Mouse (Mus musculus) intestine, postnatal 0 days (tissue): ENCODE measurements around the gene Ubn1. TPM values are rescaled to one million over a fixed set of nuclear protein-coding genes. Genes with fewer than 3 reads are reported as not detected.

Experiments
- ATAC-seq: fragments of 200-750 bp; cut with Nextera tagmentation; 2 replicates; pipeline ENCODE4 v1.8.0; 2017; ENCODE audit warnings: mild to moderate bottlenecking, moderate TSS enrichment, moderate library complexity
- H3K27ac ChIP-seq: fragments of 300-500 bp; sonication (generic); 2 replicates; pipeline ENCODE4 v1.5.1; 2014; ENCODE audit warnings: mild to moderate bottlenecking, low read depth, low read length, moderate library complexity
- H3K27me3 ChIP-seq: fragments of 300-500 bp; sonication (generic); replicated peaks from 2 replicates; pipeline ENCODE4 v1.6.1; 2014; ENCODE audit warnings: low read length, mixed read lengths; ENCODE audit not compliant: control insufficient read depth, insufficient read depth
- H3K36me3 ChIP-seq: fragments of 300-500 bp; sonication (generic); 2 replicates; pipeline ENCODE4 v1.6.1; 2014; ENCODE audit warnings: mild to moderate bottlenecking, moderate library complexity; ENCODE audit not compliant: control insufficient read depth, insufficient read depth
- H3K4me1 ChIP-seq: fragments of 300-500 bp; sonication (generic); replicated peaks from 2 replicates; pipeline ENCODE4 v1.6.1; 2014; ENCODE audit warnings: antibody characterized with exemption, low read length, mixed read lengths; ENCODE audit not compliant: control insufficient read depth, insufficient read depth
- H3K4me2 ChIP-seq: fragments of 300-500 bp; sonication (generic); replicated peaks from 2 replicates; pipeline ENCODE4 v1.6.1; 2014; ENCODE audit warnings: low read depth, mild to moderate bottlenecking, moderate library complexity
- H3K4me3 ChIP-seq: fragments of 300-500 bp; sonication (generic); 2 replicates; pipeline ENCODE4 v1.5.1; 2014; ENCODE audit warnings: low read depth, low read length
- H3K9ac ChIP-seq: fragments of 300-500 bp; sonication (generic); 2 replicates; pipeline ENCODE4 v1.6.1; 2014; ENCODE audit warnings: mild to moderate bottlenecking, low read depth, low read length
- H3K9me3 ChIP-seq: fragments of 300-500 bp; sonication (generic); 2 replicates; pipeline ENCODE4 v1.6.1; 2016; ENCODE audit warnings: mixed run types; ENCODE audit not compliant: control insufficient read depth
- CTCF ChIP-seq: sonication (generic); IDR thresholded peaks from 2 replicates; pipeline ENCODE4 v1.5.1; 2016; ENCODE audit warnings: low read depth, mild to moderate bottlenecking, control low read depth, antibody characterized with exemption, moderate library complexity
- WGBS: fragments of 180-500 bp; shearing (Covaris S2); extraction: QIAGEN DNeasy Blood & Tissue Kit; methylation state at CpG from one replicate; pipeline ENCODE4 v1.1.7; 2014; 5-methylcytosine and 5-hydroxymethylcytosine counted together
- polyA plus RNA-seq: library from polyadenylated mRNA; unstranded; fragments of >200 nt; fragmentation: Nextera tagmentation; extraction: Ambion mirVana; gene quantifications from 2 replicates; pipeline ENCODE4 v1.2.1, GENCODE M21; 2015

The Ubn1 gene
- polyA plus RNA-seq, 1 experiment from 2014 or later, result 14.7 TPM

DNA sequence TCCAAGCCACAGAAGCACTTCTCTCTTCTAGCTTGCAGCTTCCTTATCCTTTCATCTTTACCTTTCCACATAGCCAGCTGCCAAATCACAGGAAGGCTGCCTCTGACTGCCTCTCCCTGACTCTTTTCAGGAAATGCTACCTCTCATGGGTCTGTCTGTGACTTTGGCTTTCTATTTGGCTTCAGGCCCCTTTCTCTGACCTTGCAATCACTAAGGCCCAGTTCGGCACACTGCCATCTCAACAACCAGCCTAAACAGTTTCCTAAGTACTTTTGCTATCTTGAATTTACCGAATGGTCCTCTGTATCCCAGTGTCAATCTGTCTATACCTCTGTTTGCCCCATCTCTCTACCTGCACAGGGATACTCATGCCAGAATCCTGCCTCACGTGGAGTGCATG is 14.3 kb upstream of the Ubn1 start:
- peaks cover 87% of the 10 kb centered on the region for H3K36me3 ChIP-seq
- 96% methylated on average over 3 of the region's 3 CpGs for WGBS

GRCm38 (mm10) chr16:5036649-5037234 is 13.1 kb upstream of the Ubn1 start:
- H3K9me3 ChIP-seq, result no peaks in the 10 kb centered on the region
- no peak overlapping the region for H3K4me2 ChIP-seq
- 85% methylated on average over 5 of the region's 5 CpGs for WGBS
- H3K9ac ChIP-seq, result no peak overlapping the region
- no peak for ATAC-seq
- H3K27ac ChIP-seq, result no peak overlapping the region
- no peak for TF ChIP-seq CTCF
- H3K27me3 ChIP-seq, result no peaks in the 10 kb centered on the region
- no peaks in the 10 kb centered on the region for H3K4me1 ChIP-seq
- H3K36me3 ChIP-seq, result peaks cover 85% of the 10 kb centered on the region
- H3K4me3 ChIP-seq, result no peak overlapping the region

More for the DNA sequence above, 14.3 kb upstream of the Ubn1 start:
- no peaks in the 10 kb centered on the region for H3K4me1 ChIP-seq
- no peaks in the 10 kb centered on the region for H3K9me3 ChIP-seq
- no peak overlapping the region; the same call in 1 of the 2 replicates for H3K27ac ChIP-seq
- H3K4me2 ChIP-seq, result no peak overlapping the region
- ATAC-seq, result no peak
- no peak for TF ChIP-seq CTCF
- no peaks in the 10 kb centered on the region for H3K27me3 ChIP-seq
- H3K4me3 ChIP-seq, result no peak overlapping the region
- no peak overlapping the region for H3K9ac ChIP-seq

- Histone ChIP-seq H3K27me3 (no peaks in the 10 kb centered on the region), H3K4me3 (no peak overlapping the region), H3K27ac (no peak overlapping the region), H3K9me3 (no peaks in the 10 kb centered on the region), H3K36me3 (peaks cover 64% of the 10 kb centered on the region), H3K4me2 (no peak overlapping the region), H3K9ac (no peak overlapping the region), H3K4me1 (no peaks in the 10 kb centered on the region; the same call in 1 of the 2 replicates)
- ATAC-seq, result no peak
- no peak for TF ChIP-seq CTCF
- 79% methylated on average over 3 of the region's 3 CpGs for WGBS
These were observed 4.5 kb upstream of the Ubn1 start for GRCm38 (mm10) chr16:5045322-5045721.

DNA sequence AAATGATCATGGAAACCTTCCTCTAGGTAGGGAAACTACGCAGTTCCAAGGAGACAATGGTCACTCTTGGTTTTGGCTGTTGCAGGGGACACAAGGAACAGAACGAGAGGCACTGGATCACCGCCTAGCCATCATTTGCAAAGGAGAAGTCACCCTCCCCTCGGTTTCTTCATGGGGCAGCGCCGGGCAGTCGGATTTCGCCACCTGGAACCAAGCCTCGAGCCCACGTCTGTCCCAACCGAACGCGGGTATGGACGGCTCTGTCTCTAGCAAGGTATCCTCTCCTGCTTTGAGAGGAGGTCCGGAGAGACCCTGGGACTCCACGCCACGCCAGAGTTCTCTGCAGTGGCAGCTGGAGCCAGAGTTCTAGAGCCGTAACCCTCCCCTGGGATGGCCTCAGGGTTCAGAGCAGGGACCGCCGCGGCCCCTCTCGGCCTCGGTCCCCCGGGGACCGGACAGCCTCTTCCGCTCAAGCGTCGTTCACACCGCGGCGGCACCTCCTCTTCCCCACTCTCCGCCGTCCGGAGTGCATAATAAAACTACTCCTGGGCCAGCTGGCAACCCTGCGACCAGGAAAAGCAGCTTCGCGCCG is 579 bp upstream of the Ubn1 start:
- peak overlapping the region; percentile 98 for H3K27ac ChIP-seq
- peak; percentile 43 for ATAC-seq
- no peaks in the 10 kb centered on the region; the same call in 1 of the 2 replicates for H3K4me1 ChIP-seq
- H3K9ac ChIP-seq, result peak overlapping the region; percentile 97
- H3K36me3 ChIP-seq, result peaks cover 31% of the 10 kb centered on the region
- H3K27me3 ChIP-seq, result no peaks in the 10 kb centered on the region
- no peak for TF ChIP-seq CTCF
- 0% methylated on average over 38 of the region's 38 CpGs for WGBS
- H3K4me2 ChIP-seq, result peak overlapping the region; percentile 87
- H3K9me3 ChIP-seq, result no peaks in the 10 kb centered on the region
- H3K4me3 ChIP-seq, result peak overlapping the region; percentile 98

- Histone ChIP-seq H3K36me3 (peaks cover 26% of the 10 kb centered on the region), H3K9me3 (no peaks in the 10 kb centered on the region), H3K4me2 (peak overlapping the region; percentile 92), H3K9ac (peak overlapping the region; percentile 97), H3K27me3 (no peaks in the 10 kb centered on the region), H3K4me3 (peak overlapping the region; percentile 98), H3K4me1 (no peaks in the 10 kb centered on the region; the same call in 1 of the 2 replicates), H3K27ac (peak overlapping the region; percentile 98)
- under 1% methylated on average over 71 of the region's 78 CpGs for WGBS
- TF ChIP-seq CTCF, result peak; percentile 47; the same call in 1 of the 2 replicates
- ATAC-seq, result peak; percentile 70
These were observed 624 bp downstream of the Ubn1 start for GRCm38 (mm10) chr16:5050251-5051110.

DNA sequence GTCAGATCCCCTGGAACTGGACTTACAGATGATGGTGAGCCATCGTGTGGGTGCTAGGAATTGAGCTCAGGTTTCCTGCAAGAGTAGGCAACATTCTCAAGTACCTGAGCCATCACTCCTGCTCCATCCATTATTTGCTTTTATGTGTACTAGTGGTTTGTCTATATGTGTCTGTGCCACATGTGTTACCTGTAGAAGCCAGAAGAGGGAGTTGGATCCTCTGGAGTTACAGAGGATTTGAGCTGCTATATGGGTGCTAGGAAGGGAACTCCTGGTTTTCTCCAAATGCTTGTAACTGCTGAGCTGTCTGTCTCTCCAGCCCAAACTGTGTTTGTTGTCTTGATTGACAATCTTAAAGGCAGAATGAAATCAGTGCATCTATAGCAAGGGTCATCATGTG is 8.3 kb downstream of the Ubn1 start:
- H3K9me3 ChIP-seq, result no peaks in the 10 kb centered on the region
- ATAC-seq, result no peak
- WGBS, result 86% methylated on average over 1 of the region's 1 CpGs

More for the DNA sequence above, 8.3 kb downstream of the Ubn1 start:
- no peak overlapping the region for H3K4me2 ChIP-seq
- peak; percentile 68 for TF ChIP-seq CTCF
- H3K4me3 ChIP-seq, result no peak overlapping the region
- H3K4me1 ChIP-seq, result no peaks in the 10 kb centered on the region
- peaks cover 35% of the 10 kb centered on the region for H3K36me3 ChIP-seq
- no peak overlapping the region for H3K27ac ChIP-seq
- H3K27me3 ChIP-seq, result no peaks in the 10 kb centered on the region
- H3K9ac ChIP-seq, result no peak overlapping the region
